10 mouse cellular contexts compared by ENCODE assay signal in the genomic region with DNA sequence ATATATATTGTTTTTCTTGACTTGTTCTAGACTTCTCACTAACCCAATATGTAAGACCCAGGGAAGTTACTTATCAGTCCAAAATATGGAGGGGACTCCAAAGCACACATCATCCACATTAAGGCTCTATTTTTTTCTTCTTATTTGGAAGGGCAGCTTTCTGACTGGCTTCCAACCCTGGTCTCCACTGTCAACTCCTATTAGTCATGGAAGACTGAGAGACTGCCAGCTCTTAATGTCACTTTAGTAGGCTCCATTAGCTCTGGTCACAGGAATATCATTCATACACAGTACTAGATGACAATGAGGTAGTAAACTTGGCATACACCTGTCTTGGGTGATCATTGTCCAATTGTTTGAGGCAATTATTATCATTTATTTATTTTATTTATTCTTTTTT.
"Had no signal": no experiment of that assay in that cellular context is flagged by ENCODE, and none has a peak within 500 bp of the region (broad histone marks: within the 10 kb centered on the region; RNA-seq: fewer than 3 reads in every experiment).

No protein-coding gene starts in this region.

- H3K27ac ChIP-seq: kidney, embryonic 15.5 days; limb, embryonic 13.5 days; liver, embryonic 14.5 days; midbrain, embryonic 15.5 days; stomach, postnatal 0 days had no signal

- H3K9ac ChIP-seq: kidney, embryonic 15.5 days; limb, embryonic 13.5 days; liver, embryonic 14.5 days; midbrain, embryonic 15.5 days had no signal

- H3K9me3 ChIP-seq: kidney, embryonic 15.5 days; limb, embryonic 13.5 days; midbrain, embryonic 15.5 days had no signal

- H3K4me3 ChIP-seq: kidney, embryonic 15.5 days; limb, embryonic 13.5 days; midbrain, embryonic 15.5 days had no signal

- ATAC-seq: midbrain, embryonic 15.5 days had no signal

- H3K27me3 ChIP-seq: kidney, embryonic 15.5 days; limb, embryonic 13.5 days; midbrain, embryonic 15.5 days had no signal

- H3K36me3 ChIP-seq: kidney, embryonic 15.5 days; limb, embryonic 13.5 days; midbrain, embryonic 15.5 days had no signal

- DNase-seq: kidney, postnatal 14 days; layer of hippocampus, adult 9-11 months; layer of hippocampus, postnatal 36 days; lung, adult 18-20 months; thymus, postnatal 4 days had no signal

- H3K4me2 ChIP-seq: kidney, embryonic 15.5 days; limb, embryonic 13.5 days; midbrain, embryonic 15.5 days had no signal
